ENCODE assay signal across 20 mouse cellular contexts in the genomic region with DNA sequence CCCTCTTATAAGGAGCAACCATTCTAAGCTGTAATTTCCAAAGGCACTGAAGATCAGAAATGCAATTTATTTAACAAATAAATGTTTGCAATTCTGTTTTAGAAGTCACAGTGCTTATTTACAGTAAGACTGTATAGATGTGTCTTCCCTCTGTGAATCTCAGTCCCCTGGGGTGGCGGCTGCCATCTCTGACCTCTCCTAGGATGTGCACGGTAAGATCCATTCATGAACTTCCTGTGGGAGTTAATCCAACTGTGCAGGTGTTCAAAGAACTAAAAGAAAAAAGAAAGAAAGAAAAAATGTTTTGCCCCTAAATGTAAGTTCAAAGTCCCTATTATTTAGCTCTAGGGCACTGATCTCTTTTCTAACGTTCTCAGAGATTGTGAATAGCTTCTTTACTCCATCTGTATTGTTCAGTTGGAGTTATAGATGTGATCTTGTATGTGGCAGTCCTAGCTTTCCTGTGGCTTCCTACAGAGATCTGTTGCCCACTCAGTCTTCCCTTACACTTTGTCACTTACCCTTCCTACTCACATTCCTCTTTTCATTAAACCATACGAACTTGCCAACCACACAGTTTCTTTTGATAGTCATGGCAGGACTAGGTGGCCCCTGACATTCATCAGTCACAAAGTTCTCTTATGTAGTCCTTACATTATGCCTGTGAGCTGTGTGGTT.
"Had no signal": no experiment of that assay in that cellular context is flagged by ENCODE, and none has a peak within 500 bp of the region (broad histone marks: within the 10 kb centered on the region; RNA-seq: fewer than 3 reads in every experiment).

No protein-coding gene starts in this region.

- H3K36me3 ChIP-seq: limb, embryonic 10.5 days; limb, embryonic 13.5 days; liver, embryonic 12.5 days; liver, embryonic 15.5 days; lung, embryonic 15.5 days; midbrain, embryonic 10.5 days; neural tube, embryonic 13.5 days had no signal

- H3K27me3 ChIP-seq: limb, embryonic 13.5 days; liver, embryonic 12.5 days; liver, embryonic 15.5 days; lung, embryonic 15.5 days; megakaryocyte, embryonic 14.5 days; neural tube, embryonic 13.5 days had no signal

- H3K4me2 ChIP-seq: limb, embryonic 13.5 days; liver, embryonic 12.5 days; liver, embryonic 15.5 days; lung, embryonic 15.5 days; neural tube, embryonic 13.5 days had no signal

- H3K4me1 ChIP-seq: limb, embryonic 10.5 days; limb, embryonic 13.5 days; liver, embryonic 12.5 days; liver, embryonic 15.5 days; lung, embryonic 15.5 days; megakaryocyte, embryonic 14.5 days; midbrain, embryonic 10.5 days; neural tube, embryonic 13.5 days had no signal

- DNase-seq: kidney, adult 2 months; kidney, postnatal 25 days; layer of hippocampus, adult 9-11 months; liver; lung, adult 18-20 months; lung, postnatal 10 days; lung, postnatal 36 days; thymus, adult 18-20 months; thymus, postnatal 36 days had no signal

- ATAC-seq: liver, embryonic 12.5 days had no signal

- H3K27ac ChIP-seq: kidney, postnatal 0 days; layer of hippocampus, adult 2 months; limb, embryonic 10.5 days; limb, embryonic 13.5 days; liver, embryonic 12.5 days; liver, embryonic 15.5 days; lung, embryonic 15.5 days; midbrain, embryonic 10.5 days; neural tube, embryonic 13.5 days had no signal

- H3K9ac ChIP-seq: limb, embryonic 13.5 days; liver, embryonic 12.5 days; liver, embryonic 15.5 days; lung, embryonic 15.5 days; neural tube, embryonic 13.5 days had no signal

- H3K9me3 ChIP-seq: limb, embryonic 10.5 days; limb, embryonic 13.5 days; liver, embryonic 12.5 days; liver, embryonic 15.5 days; lung, embryonic 15.5 days; megakaryocyte, embryonic 14.5 days; midbrain, embryonic 10.5 days; neural tube, embryonic 13.5 days had no signal

- H3K4me3 ChIP-seq: layer of hippocampus, adult 2 months; limb, embryonic 10.5 days; limb, embryonic 13.5 days; liver, embryonic 12.5 days; liver, embryonic 15.5 days; lung, embryonic 15.5 days; megakaryocyte, embryonic 14.5 days; midbrain, embryonic 10.5 days; myocyte; neural tube, embryonic 13.5 days had no signal
